Mouse (Mus musculus): Measurements from ENCODE around the gene Plekhh2.

DNA sequence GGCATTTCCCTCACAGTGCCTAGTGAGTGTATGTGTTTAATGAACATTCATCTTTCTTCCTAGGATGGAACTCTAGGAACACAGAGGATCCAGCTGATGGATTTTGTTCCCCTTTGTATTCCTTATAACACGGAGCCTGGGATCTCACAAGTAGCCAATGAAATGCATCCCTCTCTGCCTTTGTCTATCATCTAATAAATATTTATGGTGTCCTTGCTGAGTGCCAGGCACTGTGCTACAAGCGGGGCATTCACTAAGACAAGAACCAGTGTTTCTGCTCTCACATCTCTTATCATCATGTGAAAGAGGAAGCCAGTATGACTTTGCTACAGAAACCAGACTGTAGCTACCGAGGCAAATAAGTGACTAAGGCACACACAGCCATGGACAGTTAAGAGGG is 3.0 kb upstream of the Plekhh2 start:
- no peak for TF ChIP-seq CTCF (conservative IDR thresholded peaks at IDR 0.05; ENCODE audit: low read length)
- TF ChIP-seq POU5F1 (IDR thresholded peaks at IDR 0.05; ENCODE audit: borderline replicate concordance, low read length), result no peak
